Mouse (Mus musculus): ENCODE data around the gene Vcam1. TPM values are rescaled to one million over a fixed set of nuclear protein-coding genes. Genes with fewer than 3 reads are reported as not detected.

The Vcam1 gene
- total and polyA plus RNA-seq, 3 experiments = 1.8 to 2.2 TPM; not detected in 1

- no peak overlapping the region for H3K4me2 ChIP-seq (ENCODE audit: insufficient read depth, low read depth, poor library complexity, severe bottlenecking)
- H3K9me3 ChIP-seq (replicated peaks; ENCODE audit: low read length) = no peaks in the 10 kb centered on the region
- no peaks in the 10 kb centered on the region for H3K36me3 ChIP-seq (replicated peaks in 1 of 2; ENCODE audit: control insufficient read depth in 1 of 2, insufficient read depth in 1 of 2, low read length in 1 of 2)
- no peak for DNase-seq (ENCODE audit: extremely low read depth)
- H3K27me3 ChIP-seq (replicated peaks) = no peaks in the 10 kb centered on the region
- no peaks in the 10 kb centered on the region for H3K4me1 ChIP-seq (ENCODE audit: control insufficient read depth in 1 of 2, insufficient read depth in 2 of 2)
- TF ChIP-seq MAFK (IDR thresholded peaks at IDR 0.05; ENCODE audit: insufficient replicate concordance, low read length) (no peak), ZC3H11A (IDR thresholded peaks at IDR 0.05; ENCODE audit: low read depth, low read length) (no peak), MAX (IDR thresholded peaks at IDR 0.05; ENCODE audit: low read length) (no peak), ETS1 (conservative IDR thresholded peaks at IDR 0.05; ENCODE audit: low read depth, low read length) (no peak), POLR2A (IDR thresholded peaks at IDR 0.05; ENCODE audit: low read depth, low read length) (no peak)
- no peak overlapping the region for H3K9ac ChIP-seq (ENCODE audit: insufficient read depth, low read depth)
- no peak overlapping the region for H3K27ac ChIP-seq (ENCODE audit: insufficient read depth, low read depth)
- H3K79me2 ChIP-seq (replicated peaks; ENCODE audit: control insufficient read depth, extremely low read depth, insufficient read depth, poor library complexity, severe bottlenecking) = no peaks in the 10 kb centered on the region
- dilution Hi-C loops (cut with MboI; ENCODE audit: extremely low pct_ligation_motif_present, extremely low pct_unique_long_range_greater_than_20kb, low sequenced_read_pairs) (no loop called here), in situ Hi-C loops (cut with MboI; ENCODE audit: low pct_ligation_motif_present, low pct_unique_long_range_greater_than_20kb, low sequenced_read_pairs) (no loop called here)
- H3K4me3 ChIP-seq (replicated peaks in 1 of 3; ENCODE audit: low read depth in 2 of 3, low read length in 2 of 3, poor library complexity in 1 of 3) = no peak overlapping the region
Measured at GRCm38 (mm10) chr3:116112816-116113405, 16.6 kb downstream of the Vcam1 start.

DNA sequence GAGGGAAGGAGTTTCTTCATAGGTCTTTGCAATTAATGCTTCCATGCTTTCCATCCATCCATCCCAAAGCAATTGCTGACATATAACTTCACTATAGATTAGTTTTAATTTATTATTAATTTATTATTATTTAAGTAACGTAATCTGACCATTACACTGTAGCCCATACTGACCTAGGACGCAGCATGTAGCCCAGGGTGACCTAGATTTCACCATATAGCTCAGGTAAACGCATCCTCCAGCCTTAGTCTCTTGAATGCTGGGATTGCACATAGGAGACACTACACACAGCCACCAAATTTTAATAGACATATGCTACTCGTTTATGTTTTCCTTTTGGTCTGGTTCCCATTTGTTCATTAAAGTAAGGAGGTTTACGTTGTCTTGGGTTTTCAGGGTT, 23.8 kb downstream of the Vcam1 start:
- H3K27me3 ChIP-seq (replicated peaks) = no peaks in the 10 kb centered on the region
- H3K4me1 ChIP-seq (ENCODE audit: control insufficient read depth in 1 of 2, insufficient read depth in 2 of 2) = no peaks in the 10 kb centered on the region
- no peak overlapping the region for H3K4me3 ChIP-seq (replicated peaks in 1 of 3; ENCODE audit: low read depth in 2 of 3, low read length in 2 of 3, poor library complexity in 1 of 3)
- TF ChIP-seq POLR2A (IDR thresholded peaks at IDR 0.05; ENCODE audit: low read depth, low read length) (no peak), SIN3A (IDR thresholded peaks at IDR 0.05; ENCODE audit: low read length) (no peak), KAT2A (IDR thresholded peaks at IDR 0.05; ENCODE audit: insufficient replicate concordance, low read length) (no peak), MYC (IDR thresholded peaks at IDR 0.05; ENCODE audit: low read depth, low read length) (no peak), TCF12 (IDR thresholded peaks at IDR 0.05; ENCODE audit: low read depth, low read length) (no peak), IRF4 (IDR thresholded peaks at IDR 0.05; ENCODE audit: low read depth, low read length) (no peak), RAD21 (IDR thresholded peaks at IDR 0.05; ENCODE audit: low read depth, low read length) (no peak), BHLHE40 (IDR thresholded peaks at IDR 0.05; ENCODE audit: low read depth, low read length) (no peak), E2F4 (IDR thresholded peaks at IDR 0.05; ENCODE audit: insufficient replicate concordance, low read depth, low read length) (no peak), USF1 (IDR thresholded peaks at IDR 0.05; ENCODE audit: low read depth, low read length) (no peak), ZMIZ1 (IDR thresholded peaks at IDR 0.05; ENCODE audit: low read depth, low read length) (no peak), ZNF384 (IDR thresholded peaks at IDR 0.05; ENCODE audit: low read depth, low read length) (no peak), MAFK (IDR thresholded peaks at IDR 0.05; ENCODE audit: insufficient replicate concordance, low read length) (no peak), SMC3 (IDR thresholded peaks at IDR 0.05; ENCODE audit: low read depth, low read length) (no peak), MXI1 (IDR thresholded peaks at IDR 0.05; ENCODE audit: low read depth, low read length) (no peak), HCFC1 (IDR thresholded peaks at IDR 0.05; ENCODE audit: low read depth, low read length) (no peak), ZKSCAN1 (IDR thresholded peaks at IDR 0.05; ENCODE audit: borderline replicate concordance, low read depth, low read length) (no peak), JUND (conservative IDR thresholded peaks at IDR 0.05; ENCODE audit: low read depth, low read length) (no peak), CHD2 (IDR thresholded peaks at IDR 0.05; ENCODE audit: low read length) (no peak), CTCF (conservative IDR thresholded peaks at IDR 0.05 in 1 of 2, IDR thresholded peaks at IDR 0.05 in 1 of 2; ENCODE audit: low read depth in 2 of 2, low read length in 2 of 2) (no peak)
- H3K4me2 ChIP-seq (ENCODE audit: insufficient read depth, low read depth, poor library complexity, severe bottlenecking) = no peak overlapping the region
- H3K36me3 ChIP-seq (replicated peaks in 1 of 2; ENCODE audit: control insufficient read depth in 1 of 2, insufficient read depth in 1 of 2, low read length in 1 of 2) = no peaks in the 10 kb centered on the region
- in situ Hi-C loops (cut with MboI; ENCODE audit: low pct_ligation_motif_present, low pct_unique_long_range_greater_than_20kb, low sequenced_read_pairs) = no loop called here
- H3K79me2 ChIP-seq (replicated peaks; ENCODE audit: control insufficient read depth, extremely low read depth, insufficient read depth, poor library complexity, severe bottlenecking) = no peaks in the 10 kb centered on the region
- H3K9ac ChIP-seq (ENCODE audit: insufficient read depth, low read depth) = no peak overlapping the region
- dilution Hi-C loops (cut with MboI; ENCODE audit: extremely low pct_ligation_motif_present, extremely low pct_unique_long_range_greater_than_20kb, low sequenced_read_pairs) = no loop called here
- H3K9me3 ChIP-seq (replicated peaks; ENCODE audit: low read length) = no peaks in the 10 kb centered on the region
- H3K27ac ChIP-seq (ENCODE audit: insufficient read depth, low read depth) = no peak overlapping the region
- no peak for DNase-seq (ENCODE audit: extremely low read depth)
